Mouse (Mus musculus) heart, embryonic 13.5 days (tissue): Measurements from ENCODE around the gene Gm26602. TPM values are rescaled to one million over a fixed set of nuclear protein-coding genes. Genes with fewer than 3 reads are reported as not detected.
A peak's percentile ranks its signal among the peaks of the same experiment; 100 is the strongest.

ENCODE experiments used
- ATAC-seq: fragments of 200-750 bp; cut with Nextera tagmentation; 2 replicates; pipeline ENCODE4 v1.8.0; 2017; ENCODE audit warnings: moderate TSS enrichment; ENCODE audit not compliant: insufficient number of reproducible peaks, low FRiP score, low TSS enrichment; ENCODE audit errors: extremely low read depth
- H3K27ac ChIP-seq: fragments of 300-500 bp; sonication (generic); replicated peaks from 2 replicates; pipeline ENCODE4 v1.5.1; 2015; ENCODE audit warnings: moderate library complexity, mild to moderate bottlenecking, inconsistent platforms
- H3K27me3 ChIP-seq: fragments of 300-500 bp; sonication (generic); replicated peaks from 2 replicates; pipeline ENCODE4 v1.6.1; 2015; ENCODE audit warnings: mild to moderate bottlenecking, inconsistent platforms
- H3K36me3 ChIP-seq: fragments of 300-500 bp; sonication (generic); 2 replicates; pipeline ENCODE4 v1.6.1; 2015; ENCODE audit warnings: mild to moderate bottlenecking, inconsistent platforms
- H3K4me1 ChIP-seq: fragments of 300-500 bp; sonication (generic); 2 replicates; pipeline ENCODE4 v1.6.1; 2015; ENCODE audit warnings: inconsistent platforms
- H3K4me2 ChIP-seq: fragments of 300-500 bp; sonication (generic); 2 replicates; pipeline ENCODE4 v1.6.1; 2015; ENCODE audit warnings: inconsistent platforms, mild to moderate bottlenecking, moderate library complexity
- H3K4me3 ChIP-seq: fragments of 300-500 bp; sonication (generic); 2 replicates; pipeline ENCODE4 v1.5.1; 2015; ENCODE audit warnings: moderate library complexity, mild to moderate bottlenecking, inconsistent platforms
- H3K9ac ChIP-seq: fragments of 300-500 bp; sonication (generic); 2 replicates; pipeline ENCODE4 v1.6.1; 2015; ENCODE audit warnings: inconsistent platforms, mild to moderate bottlenecking, moderate library complexity
- H3K9me3 ChIP-seq: fragments of 300-500 bp; sonication (generic); 2 replicates; pipeline ENCODE4 v1.6.1; 2016; ENCODE audit warnings: inconsistent platforms
- WGBS: fragments of 180-500 bp; shearing (Covaris S2); methylation state at CpG from one replicate; pipeline ENCODE4 v1.1.7; 2015; ENCODE audit warnings: mixed read lengths; 5-methylcytosine and 5-hydroxymethylcytosine counted together
- polyA plus RNA-seq: library from polyadenylated mRNA; unstranded; fragments of >200 nt; fragmentation: Nextera tagmentation; extraction: Ambion mirVana; gene quantifications from 2 replicates; pipeline ENCODE4 v1.2.1, GENCODE M21; 2015

The Gm26602 gene
- polyA plus RNA-seq, 1 experiment from 2014 or later, result not detected

DNA sequence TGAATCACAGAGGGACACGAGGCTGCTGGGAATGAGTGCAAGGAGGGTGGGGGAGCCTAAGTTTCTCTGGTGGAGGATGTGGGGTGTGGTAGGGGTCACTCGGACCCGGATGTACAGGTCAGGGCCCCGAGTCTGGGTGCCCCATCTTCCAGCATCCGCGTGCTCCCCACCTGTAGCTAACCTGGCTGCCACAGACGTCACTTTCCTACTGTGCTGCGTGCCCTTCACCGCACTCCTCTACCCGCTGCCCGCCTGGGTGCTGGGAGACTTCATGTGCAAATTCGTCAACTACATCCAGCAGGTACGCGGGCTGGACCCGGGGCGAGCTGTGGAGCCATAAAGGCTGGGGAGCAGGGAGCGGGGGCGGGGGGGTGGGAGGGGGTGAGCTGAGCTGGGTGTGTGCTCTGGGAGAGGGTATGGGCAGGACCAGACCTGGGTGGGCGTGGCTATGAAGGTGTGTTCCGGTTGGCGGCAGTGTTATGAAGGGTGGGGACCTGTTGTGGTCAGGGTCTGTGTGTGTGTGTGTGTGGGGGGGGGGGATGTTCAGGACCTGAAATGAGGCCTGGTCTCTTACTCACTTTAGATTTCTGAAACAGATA lies 8.7 kb downstream of the Gm26602 start:
- Histone ChIP-seq H3K4me3 (peak overlapping the region; percentile 67), H3K27ac (no peak overlapping the region)
- whole genome bisulfite sequencing, result 4% methylated on average over 21 of the region's 21 CpGs

DNA sequence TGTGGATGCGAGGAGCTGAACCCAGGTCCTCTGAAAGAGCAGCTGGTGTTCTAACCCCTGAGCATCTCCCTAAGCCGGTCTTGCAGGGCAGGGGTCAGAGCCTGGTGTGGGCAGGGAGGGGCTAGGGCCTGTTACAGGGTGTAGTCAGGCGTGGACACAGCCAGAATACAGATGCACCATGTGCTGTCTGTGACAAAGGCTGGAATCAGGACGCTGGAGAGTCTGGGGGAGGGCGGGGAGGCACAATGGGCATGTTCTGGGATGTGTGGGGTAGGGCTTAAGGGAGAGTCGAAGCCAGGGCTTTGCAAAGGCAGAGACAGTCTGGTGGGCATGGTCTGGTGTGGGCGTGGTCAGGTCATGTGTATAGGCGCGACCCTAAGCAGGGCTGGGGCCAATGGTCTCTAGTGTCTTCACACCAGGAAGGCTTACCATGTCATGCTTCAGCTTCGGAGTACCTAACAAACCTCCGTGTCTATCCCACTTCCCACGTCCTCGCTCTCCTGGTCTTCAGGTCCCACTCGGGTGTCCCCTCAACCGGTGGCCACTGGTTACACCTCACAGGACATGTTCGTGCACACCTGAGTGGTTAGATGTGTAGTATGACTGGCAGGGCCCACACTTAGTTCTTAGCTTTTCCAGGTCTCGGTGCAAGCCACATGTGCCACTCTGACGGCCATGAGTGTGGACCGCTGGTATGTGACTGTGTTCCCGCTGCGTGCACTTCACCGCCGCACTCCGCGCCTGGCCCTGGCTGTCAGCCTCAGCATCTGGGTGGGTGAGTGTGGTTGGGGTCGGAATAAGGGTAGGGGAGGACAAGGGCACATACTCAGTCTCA lies 9.6 kb downstream of the Gm26602 start:
- ATAC-seq, result no peak
- H3K4me3 ChIP-seq, result peak overlapping the region; percentile 45
- peak overlapping the region; percentile 68 for H3K4me2 ChIP-seq

More for the DNA sequence above, 8.7 kb downstream of the Gm26602 start:
- Histone ChIP-seq H3K4me1 (peaks cover 55% of the 10 kb centered on the region), H3K27me3 (peaks cover 70% of the 10 kb centered on the region), H3K4me2 (peak overlapping the region; percentile 60), H3K9ac (peak overlapping the region; percentile 26; the same call in 1 of the 2 replicates), H3K36me3 (no peaks in the 10 kb centered on the region), H3K9me3 (no peaks in the 10 kb centered on the region)
- ATAC-seq, result no peak

DNA sequence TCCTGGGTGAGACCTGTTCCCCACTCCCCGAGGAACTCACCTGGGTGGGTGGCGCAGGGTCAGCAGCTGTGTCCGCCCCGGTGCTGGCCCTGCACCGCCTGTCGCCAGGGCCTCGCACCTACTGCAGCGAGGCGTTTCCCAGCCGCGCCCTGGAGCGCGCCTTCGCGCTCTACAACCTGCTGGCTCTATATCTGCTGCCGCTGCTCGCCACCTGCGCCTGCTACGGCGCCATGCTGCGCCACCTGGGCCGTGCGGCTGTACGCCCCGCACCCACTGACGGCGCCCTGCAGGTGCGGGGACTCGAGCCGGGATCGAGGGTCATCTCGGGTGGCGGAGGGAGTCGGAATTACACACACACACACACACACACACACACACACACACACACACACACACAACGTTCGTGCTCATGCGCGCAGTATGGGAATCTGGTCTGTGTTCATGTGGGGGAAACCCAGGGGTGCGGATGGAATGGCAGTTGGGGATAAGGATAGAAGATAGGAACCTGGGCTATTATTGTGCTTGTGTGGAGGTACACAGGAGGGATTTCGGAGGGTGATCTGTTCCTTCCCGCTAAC lies 10.4 kb downstream of the Gm26602 start, which contains the start of gene R3hdm4:
Gene R3hdm4, minus strand, starts transcription at position 251 of the 578 bp plus-strand sequence.
- Histone ChIP-seq H3K9me3 (no peaks in the 10 kb centered on the region), H3K9ac (peak within 1 kb of the TSS; percentile 68), H3K4me2 (peak within 1 kb of the TSS; percentile 68), H3K36me3 (no peaks in the 10 kb centered on the region), H3K4me3 (peak within 1 kb of the TSS; percentile 45), H3K27ac (no peak within 1 kb of the TSS), H3K27me3 (peaks cover 70% of the 10 kb centered on the region), H3K4me1 (peaks cover 46% of the 10 kb centered on the region)
- 7% methylated on average over 35 of the region's 41 CpGs for WGBS
- no peak for ATAC-seq

More for the DNA sequence above, 9.6 kb downstream of the Gm26602 start:
- WGBS, result 21% methylated on average over 26 of the region's 26 CpGs
- no peak overlapping the region for H3K9ac ChIP-seq
- peaks cover 70% of the 10 kb centered on the region for H3K27me3 ChIP-seq
- no peak overlapping the region for H3K27ac ChIP-seq
- peaks cover 46% of the 10 kb centered on the region for H3K4me1 ChIP-seq
- H3K36me3 ChIP-seq, result no peaks in the 10 kb centered on the region
- no peaks in the 10 kb centered on the region for H3K9me3 ChIP-seq

DNA sequence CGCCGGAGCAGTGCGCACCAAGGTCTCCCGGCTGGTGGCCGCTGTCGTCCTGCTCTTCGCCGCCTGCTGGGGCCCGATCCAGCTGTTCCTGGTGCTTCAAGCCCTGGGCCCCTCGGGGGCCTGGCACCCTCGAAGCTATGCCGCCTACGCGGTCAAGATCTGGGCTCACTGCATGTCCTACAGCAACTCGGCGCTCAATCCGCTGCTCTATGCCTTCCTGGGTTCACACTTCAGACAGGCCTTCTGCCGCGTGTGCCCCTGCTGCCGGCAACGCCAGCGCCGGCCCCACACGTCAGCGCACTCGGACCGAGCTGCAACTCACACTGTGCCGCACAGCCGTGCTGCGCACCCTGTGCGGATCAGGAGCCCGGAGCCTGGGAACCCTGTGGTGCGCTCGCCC lies 10.9 kb downstream of the Gm26602 start:
- H3K9ac ChIP-seq, result peak overlapping the region; percentile 68
- peaks cover 47% of the 10 kb centered on the region for H3K4me1 ChIP-seq
- H3K27ac ChIP-seq, result no peak overlapping the region
- no peak for ATAC-seq
- peak overlapping the region; percentile 45 for H3K4me3 ChIP-seq
- no peaks in the 10 kb centered on the region for H3K36me3 ChIP-seq
- WGBS, result 1% methylated on average over 34 of the region's 34 CpGs
- peak overlapping the region; percentile 68 for H3K4me2 ChIP-seq
- H3K27me3 ChIP-seq, result peaks cover 70% of the 10 kb centered on the region
- H3K9me3 ChIP-seq, result no peaks in the 10 kb centered on the region

GRCm38 (mm10) chr10:79924998-79925784 lies 14.5 kb downstream of the Gm26602 start:
- H3K9ac ChIP-seq, result peak overlapping the region; percentile 97
- peak overlapping the region; percentile 97 for H3K27ac ChIP-seq
- 11% methylated on average over 29 of the region's 29 CpGs for WGBS
- peak overlapping the region; percentile 97 for H3K4me3 ChIP-seq
- H3K9me3 ChIP-seq, result no peaks in the 10 kb centered on the region
- no peak for ATAC-seq
- no peaks in the 10 kb centered on the region for H3K36me3 ChIP-seq
- peaks cover 41% of the 10 kb centered on the region for H3K27me3 ChIP-seq
- peak overlapping the region; percentile 92 for H3K4me2 ChIP-seq
- peaks cover 46% of the 10 kb centered on the region for H3K4me1 ChIP-seq

DNA sequence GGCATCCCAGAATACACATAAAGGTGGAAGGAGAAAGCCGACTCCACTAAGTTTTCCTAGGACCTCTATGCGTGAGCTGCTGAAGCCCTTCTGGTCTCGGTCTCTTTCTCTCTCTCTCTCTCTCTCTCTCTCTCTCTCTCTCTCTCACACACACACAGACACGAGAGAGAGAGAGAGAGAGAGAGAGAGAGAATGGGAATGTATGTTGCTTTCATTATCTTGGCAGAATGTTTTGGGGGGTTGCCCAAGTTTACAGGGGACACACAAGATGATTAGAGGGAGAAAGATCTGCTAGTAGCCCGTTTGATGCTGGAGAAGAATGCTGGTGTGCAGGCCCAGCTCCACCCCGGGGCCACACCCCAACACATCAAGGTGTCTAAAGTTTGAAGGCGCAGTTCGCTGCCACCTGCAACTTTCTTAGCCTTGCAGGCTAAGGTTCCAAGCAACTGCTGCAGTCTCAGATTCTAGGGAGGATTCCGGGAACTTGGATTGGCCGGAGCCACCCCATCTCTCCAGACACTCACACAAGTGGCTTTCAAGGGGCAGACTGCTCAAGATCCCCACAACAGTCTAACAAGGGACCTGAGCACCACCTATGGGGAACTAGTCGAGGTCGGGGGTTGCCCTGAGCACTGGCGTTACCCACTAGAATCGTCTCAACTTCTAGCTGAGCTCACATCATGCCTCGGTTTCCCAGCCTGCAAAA lies 15.3 kb downstream of the Gm26602 start:
- H3K4me3 ChIP-seq, result peak overlapping the region; percentile 97
- H3K27ac ChIP-seq, result peak overlapping the region; percentile 97
- peaks cover 46% of the 10 kb centered on the region for H3K4me1 ChIP-seq

GRCm38 (mm10) chr10:79926491-79927323 lies 16.1 kb downstream of the Gm26602 start, which contains the start of gene Arid3a:
TSS of gene Arid3a (plus strand) at chr10:79927043.
- Histone ChIP-seq H3K36me3 (peaks cover 13% of the 10 kb centered on the region), H3K4me3 (peak within 1 kb of the TSS; percentile 97), H3K4me1 (peaks cover 46% of the 10 kb centered on the region), H3K27me3 (peaks cover 25% of the 10 kb centered on the region), H3K4me2 (peak within 1 kb of the TSS; percentile 92), H3K9ac (peak within 1 kb of the TSS; percentile 97), H3K9me3 (no peaks in the 10 kb centered on the region), H3K27ac (peak within 1 kb of the TSS; percentile 97)
- under 1% methylated on average over 63 of the region's 63 CpGs for WGBS
- ATAC-seq, result peak; percentile 51; the same call in 1 of the 2 replicates

More for the DNA sequence above, 15.3 kb downstream of the Gm26602 start:
- H3K9ac ChIP-seq, result peak overlapping the region; percentile 97
- peaks cover 33% of the 10 kb centered on the region for H3K27me3 ChIP-seq
- peak overlapping the region; percentile 92 for H3K4me2 ChIP-seq
- peaks cover 6% of the 10 kb centered on the region for H3K36me3 ChIP-seq
- no peaks in the 10 kb centered on the region for H3K9me3 ChIP-seq
- WGBS, result 8% methylated on average over 14 of the region's 15 CpGs
- no peak for ATAC-seq

GRCm38 (mm10) chr10:79927324-79928029 lies 16.8 kb downstream of the Gm26602 start:
- under 1% methylated on average over 54 of the region's 54 CpGs for WGBS
- Histone ChIP-seq H3K9me3 (no peaks in the 10 kb centered on the region), H3K4me1 (peaks cover 52% of the 10 kb centered on the region), H3K4me3 (peak overlapping the region; percentile 97), H3K36me3 (peaks cover 21% of the 10 kb centered on the region), H3K27me3 (peaks cover 18% of the 10 kb centered on the region), H3K4me2 (peak overlapping the region; percentile 92), H3K9ac (peak overlapping the region; percentile 97), H3K27ac (peak overlapping the region; percentile 97)
- ATAC-seq, result peak; percentile 51; the same call in 1 of the 2 replicates

DNA sequence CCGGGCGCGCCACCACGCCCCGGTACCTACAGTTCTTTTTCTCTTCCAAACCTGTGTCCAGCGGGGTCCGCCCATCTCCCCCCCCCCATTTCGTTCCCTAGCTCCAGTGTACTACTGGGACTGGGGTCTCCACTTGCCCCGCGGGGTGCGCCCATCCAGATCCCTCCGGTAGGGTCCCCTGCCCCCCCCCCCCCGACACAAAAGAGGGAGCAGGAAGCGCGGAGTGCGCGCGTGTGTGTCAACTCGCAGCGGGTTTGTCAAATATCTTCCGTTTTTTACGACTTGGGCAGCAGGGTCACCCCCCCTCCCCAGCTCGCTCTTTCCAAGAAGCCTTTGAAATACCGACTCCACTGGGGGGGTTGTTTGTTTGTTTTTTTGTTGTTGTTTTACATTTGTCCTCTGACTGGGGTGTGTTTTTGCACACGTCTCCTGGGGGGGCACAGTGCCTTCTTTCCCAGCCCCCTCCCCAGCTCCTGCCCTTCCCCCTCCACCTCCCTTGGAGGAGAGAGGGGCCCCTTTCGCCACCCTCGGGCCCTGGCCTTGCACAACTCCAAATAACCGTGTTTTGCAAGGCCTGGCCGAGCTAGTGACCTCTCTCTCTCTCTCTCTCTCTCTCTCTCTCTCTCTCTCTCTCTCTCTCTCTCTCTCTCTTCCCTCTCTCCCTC lies 17.5 kb downstream of the Gm26602 start:
- Histone ChIP-seq H3K36me3 (peaks cover 28% of the 10 kb centered on the region), H3K9ac (peak overlapping the region; percentile 97), H3K4me1 (peaks cover 59% of the 10 kb centered on the region), H3K27me3 (peaks cover 11% of the 10 kb centered on the region), H3K4me2 (peak overlapping the region; percentile 92), H3K27ac (peak overlapping the region; percentile 97), H3K9me3 (no peaks in the 10 kb centered on the region), H3K4me3 (peak overlapping the region; percentile 97)
- under 1% methylated on average over 28 of the region's 29 CpGs for WGBS
- no peak for ATAC-seq
